Mouse (Mus musculus) cerebellum, adult 18-20 months (tissue): ENCODE results near the gene Vmac.

Source experiments
- DNase-seq, 2 experiments: peaks; one replicate each; pipeline ENCODE4 v3.0.0; 2021

Gene Vmac

DNA sequence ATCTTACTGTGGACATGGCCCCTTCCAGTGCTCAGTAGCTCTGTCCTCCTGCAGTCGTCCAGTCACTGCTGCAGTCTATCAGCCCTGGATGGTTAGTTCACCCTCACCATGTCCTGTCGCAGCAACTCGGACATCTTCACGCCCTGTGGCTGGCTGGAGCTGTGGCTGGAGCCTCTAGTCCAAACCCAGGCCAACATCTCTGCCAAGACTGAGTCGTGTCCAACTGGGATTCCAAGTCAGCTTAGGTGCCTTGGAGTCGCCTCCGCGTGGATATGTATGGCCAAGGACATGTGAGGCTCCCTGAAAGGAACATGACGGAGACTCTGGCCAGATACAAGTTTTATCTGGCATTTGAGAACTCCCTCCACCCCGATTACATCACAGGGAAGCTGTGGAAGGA is 20.4 kb upstream of the Vmac start:
- no peak for DNase-seq

DNA sequence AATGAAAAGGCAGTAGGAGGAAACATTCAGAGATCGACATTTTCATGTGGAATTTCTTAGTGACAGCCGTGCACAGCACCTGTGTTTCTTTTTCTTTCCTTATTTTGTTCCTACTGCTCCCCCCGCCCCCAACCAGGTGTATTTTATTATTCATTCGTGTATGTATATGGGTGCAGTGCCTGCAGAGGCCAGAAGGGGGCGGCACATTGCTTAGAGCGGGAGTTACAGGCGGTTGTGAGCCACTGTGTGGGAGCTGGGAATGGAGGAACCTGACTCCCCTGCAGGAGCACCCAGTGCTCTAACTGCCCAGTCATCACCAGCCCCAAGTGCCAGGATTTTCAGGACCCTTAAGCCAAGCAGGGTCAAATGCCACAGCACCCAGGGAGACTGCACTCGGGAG is 18.7 kb upstream of the Vmac start:
- DNase-seq, result no peak

- DNase-seq, result no peak
These were observed 11.8 kb upstream of the Vmac start for GRCm38 (mm10) chr17:56729656-56730055.

DNA sequence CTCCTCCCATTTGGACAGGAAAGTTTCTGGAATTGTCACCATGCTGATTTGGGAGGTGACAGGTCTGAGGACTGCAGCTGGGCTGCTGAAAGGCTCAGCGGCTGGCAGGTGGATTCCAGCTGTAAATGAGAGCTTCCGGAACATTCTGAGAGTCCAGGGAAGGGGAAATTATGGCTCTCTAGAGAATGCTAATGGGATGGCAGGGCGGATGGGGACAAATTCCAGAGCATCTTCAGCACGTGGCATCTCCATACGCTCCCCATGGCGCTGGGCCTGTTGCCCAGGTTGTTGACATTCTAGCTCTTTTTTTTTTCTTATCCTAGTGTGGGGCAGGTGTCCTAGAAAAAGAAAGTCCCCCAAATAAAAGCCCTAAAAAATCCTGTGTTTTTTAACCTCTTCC is 11.3 kb upstream of the Vmac start:
- peak; percentile 40 to 57 for DNase-seq

- peak in 1 of 2 experiments; percentile 9 for DNase-seq
These were observed 10.3 kb upstream of the Vmac start for GRCm38 (mm10) chr17:56728117-56728516.

GRCm38 (mm10) chr17:56727659-56728058 is 9.8 kb upstream of the Vmac start:
- no peak for DNase-seq

DNA sequence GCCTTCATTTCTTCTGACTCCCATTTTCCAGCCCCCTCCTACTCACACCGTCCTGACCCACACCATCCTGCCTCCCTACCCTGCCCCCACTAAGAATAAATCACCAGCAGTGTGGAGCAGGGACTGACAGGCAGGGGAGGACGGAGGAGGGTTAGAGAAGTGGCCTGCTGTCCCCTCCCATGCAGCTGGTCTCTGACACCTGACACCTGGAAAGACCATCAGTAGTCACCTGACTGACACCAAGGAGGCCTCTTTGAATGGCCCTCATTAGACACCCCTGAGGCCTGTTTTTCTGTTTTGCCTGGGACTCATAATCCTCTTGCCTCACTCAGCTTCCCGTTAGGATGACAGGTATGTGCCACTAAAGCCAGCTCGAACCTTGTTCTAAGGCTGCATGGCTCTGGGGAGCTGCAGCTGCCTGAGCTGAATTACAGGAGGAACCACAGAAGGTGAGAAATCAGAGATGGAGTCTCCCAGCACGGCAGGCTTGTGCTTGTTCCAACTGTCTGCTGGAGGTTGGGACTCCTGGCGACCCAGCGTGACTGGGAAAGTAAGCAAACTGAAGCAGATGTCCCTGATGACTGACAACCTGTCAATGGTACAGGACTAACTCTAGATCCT is 9.3 kb upstream of the Vmac start:
- DNase-seq, result peak in 1 of 2 experiments; percentile 15

DNA sequence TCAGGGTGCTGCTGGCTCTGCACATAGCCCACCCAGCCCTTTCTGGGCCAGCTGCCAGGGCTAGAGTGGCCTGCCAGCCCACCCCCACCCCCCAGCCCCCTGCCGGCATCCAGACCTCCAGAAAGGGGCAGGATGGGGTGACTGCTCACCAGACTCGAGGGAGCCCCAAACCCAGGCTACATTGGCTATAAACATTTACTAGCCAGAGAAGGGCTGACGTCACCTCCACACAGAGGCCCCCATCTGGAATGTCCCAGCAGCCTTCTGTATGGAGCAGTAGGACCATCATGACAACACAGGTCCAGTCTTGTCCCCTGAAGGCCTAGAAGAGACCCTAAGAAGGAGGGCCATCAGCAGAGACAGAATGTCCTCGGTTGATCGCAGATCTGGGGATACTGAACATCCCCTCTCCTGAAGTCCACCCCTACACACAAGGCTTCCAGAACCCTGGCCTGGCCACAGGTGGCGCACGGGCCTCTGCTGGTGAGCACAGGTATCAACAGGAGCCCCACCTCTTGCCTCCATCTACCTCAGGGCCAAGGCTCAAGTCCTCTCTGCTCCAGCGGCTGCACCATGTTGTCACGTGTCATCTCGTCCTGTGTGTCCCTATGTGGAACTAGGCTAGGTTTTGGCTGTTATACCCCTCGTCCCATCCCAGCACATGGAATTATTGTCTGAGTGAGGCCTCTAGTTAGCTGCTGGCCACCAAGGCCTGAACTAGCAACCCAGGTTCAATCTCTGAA is 5.8 kb upstream of the Vmac start:
- DNase-seq, result no peak

- no peak for DNase-seq
These were observed 4.6 kb upstream of the Vmac start for GRCm38 (mm10) chr17:56722441-56722840.

GRCm38 (mm10) chr17:56716655-56717362 is 1.0 kb downstream of the Vmac start:
- DNase-seq, result peak; percentile 93 to 95

- no peak for DNase-seq
These were observed 1.7 kb downstream of the Vmac start for GRCm38 (mm10) chr17:56715914-56716654.

DNA sequence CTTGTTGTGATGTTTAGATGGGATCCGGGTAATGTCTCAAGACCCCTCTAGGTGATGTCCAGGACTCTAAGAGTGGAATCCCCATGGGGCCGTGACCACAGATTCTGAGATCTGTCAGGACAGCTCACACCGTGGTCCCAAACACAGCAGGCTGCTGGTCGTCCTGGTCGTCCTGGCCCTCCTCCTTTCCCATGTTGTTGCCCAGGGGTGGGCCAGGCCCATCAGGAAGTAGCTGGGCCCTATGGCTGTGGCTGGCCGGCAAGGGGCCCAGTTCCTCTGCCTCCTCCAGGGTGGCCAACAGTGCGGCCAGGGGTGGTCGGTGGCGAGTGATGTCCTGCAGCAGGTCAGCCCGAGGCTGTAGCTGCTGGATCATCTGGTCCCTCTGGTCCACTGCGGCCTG is 2.5 kb downstream of the Vmac start:
- DNase-seq, result no peak

GRCm38 (mm10) chr17:56709708-56710107 is 8.1 kb downstream of the Vmac start:
- DNase-seq, result no peak

DNA sequence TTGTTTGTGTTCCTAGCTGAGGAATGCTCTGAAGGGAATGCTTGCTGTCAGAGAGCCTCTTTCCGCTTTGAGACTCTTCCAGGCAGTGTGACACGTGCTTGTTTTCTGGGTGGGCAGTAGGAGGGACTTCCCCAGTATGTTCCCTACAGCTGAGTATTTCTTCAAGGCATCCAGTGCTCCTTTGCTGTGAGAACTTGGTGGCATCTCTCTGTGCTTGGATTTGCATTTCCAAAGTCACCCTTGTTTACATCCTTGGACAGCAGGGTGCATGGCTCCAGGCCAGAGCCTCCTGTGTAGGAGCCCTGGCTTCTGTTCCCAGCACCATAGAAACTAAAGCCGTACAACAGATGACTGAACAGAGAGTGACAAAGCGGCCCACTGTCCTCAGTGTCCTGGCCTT is 9.1 kb downstream of the Vmac start:
- DNase-seq, result no peak

GRCm38 (mm10) chr17:56706515-56706914 is 11.3 kb downstream of the Vmac start:
- no peak for DNase-seq

DNA sequence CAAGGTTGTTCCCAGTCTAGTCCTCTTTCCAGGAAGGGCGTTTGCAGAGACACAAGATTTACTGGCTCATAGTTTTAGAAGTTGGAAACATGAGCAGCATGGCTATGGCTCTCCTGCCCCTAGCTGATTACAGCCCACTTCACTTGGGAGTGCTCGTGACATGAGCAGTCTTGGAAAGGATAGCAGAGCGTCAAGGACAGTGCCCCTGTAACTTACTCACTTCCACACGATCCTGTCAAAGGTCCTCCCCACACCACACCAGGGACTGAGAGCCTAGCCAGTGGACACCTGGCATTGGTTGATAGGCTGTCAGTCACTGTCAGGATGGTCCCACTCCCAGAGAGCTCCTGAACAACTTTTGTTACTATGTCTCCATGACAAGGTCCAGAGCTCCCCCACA is 14.8 kb downstream of the Vmac start:
- DNase-seq, result no peak

DNA sequence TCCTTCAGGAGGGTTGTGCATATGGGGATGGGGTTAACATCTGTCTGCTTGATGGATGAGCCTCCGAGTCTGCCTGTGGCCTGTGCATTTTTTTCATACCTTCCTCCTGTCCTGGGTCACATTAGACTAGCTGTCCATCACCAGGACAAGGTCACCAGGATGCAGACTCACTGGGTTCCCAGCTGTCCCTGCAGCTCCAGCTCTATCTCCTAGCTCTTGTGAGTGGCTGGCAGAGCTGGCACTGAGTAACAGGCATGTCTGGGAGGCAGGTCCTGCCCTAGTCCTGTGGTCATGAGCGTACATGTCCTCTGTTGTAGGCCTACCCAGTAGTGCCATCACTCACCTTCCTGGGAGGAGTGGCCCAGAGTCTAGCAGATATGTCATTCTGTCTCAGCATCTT is 17.4 kb downstream of the Vmac start:
- no peak for DNase-seq

GRCm38 (mm10) chr17:56693851-56694310 is 23.9 kb downstream of the Vmac start:
- DNase-seq, result peak; percentile 89

DNA sequence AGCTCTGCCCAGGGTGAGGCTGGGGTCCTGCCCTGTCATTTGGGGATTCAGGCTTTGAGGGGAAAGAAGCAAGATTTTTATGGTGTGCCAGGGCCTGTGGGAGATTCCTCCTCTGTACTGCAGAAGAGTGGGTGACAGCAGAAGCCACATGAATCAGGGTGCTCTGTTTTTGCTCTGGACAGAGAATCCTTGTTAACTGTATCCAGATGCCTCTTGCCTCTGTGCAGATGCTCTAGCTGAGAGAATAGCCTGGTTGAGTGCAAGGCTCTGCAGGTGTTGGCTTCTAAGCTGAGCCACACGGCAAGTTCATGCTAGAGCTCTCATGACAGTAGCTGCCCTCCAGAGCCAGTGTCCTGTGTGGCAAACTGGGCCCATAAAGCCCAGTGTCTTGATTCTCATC is 24.4 kb downstream of the Vmac start:
- no peak for DNase-seq

DNA sequence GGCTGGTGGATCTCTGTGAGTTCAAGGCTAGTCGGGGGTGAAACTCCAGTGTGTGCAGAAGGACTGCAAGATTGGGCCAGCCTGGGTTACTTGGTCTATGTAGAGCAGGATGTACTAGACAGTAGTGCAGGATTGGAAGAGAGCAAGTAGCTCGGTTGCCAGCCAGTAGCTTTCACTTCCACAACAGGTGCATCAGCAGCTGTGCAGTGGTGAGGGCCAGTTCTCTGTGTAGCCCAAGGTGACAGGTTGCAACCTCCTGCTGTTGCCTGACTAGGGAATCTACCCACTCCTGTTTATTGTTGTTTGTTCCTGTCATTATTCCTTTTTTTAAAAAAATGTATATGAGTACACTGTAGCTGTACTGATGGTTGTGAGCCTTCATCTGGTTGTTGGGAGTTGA is 29.1 kb downstream of the Vmac start:
- no peak for DNase-seq

DNA sequence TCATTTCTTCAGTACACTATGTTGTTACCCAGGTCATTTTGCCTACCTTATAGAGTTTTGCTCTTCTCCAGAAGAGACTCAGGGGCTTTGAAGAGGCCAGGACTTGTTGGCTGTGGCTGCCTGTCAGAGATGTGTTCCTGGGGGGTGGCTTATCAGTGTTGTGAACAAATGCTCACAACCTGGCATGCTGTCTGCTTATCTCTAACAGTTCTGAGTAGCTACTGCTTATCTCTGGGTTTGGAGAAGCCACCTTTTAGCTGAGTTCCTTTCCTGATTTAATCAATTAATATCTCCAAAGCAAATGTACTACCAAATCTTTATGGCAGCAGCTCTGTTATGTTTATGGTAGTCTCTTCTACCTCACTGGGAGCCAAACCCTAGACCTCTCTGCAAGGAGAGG is 29.8 kb downstream of the Vmac start:
- DNase-seq, result no peak

DNA sequence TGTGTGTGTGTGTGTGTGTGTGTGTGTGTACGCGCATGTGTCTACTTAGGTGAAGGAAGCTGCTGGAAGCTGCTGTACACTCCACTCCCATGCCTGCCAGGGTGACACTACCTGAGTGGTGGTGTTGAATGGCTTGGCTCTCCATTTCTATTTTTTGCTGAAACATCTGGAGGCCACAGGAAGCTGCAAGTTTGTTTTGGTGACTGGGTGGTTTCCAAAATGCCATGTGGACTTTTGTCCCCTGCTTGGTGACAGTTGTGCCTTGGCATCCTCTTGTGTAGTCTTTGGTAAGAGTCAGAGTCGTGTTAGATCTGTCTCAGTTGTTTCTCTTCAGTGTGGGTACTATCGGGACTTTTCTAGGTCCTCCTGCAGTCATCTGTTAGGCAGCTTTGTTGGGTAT is 31.0 kb downstream of the Vmac start:
- no peak for DNase-seq

DNA sequence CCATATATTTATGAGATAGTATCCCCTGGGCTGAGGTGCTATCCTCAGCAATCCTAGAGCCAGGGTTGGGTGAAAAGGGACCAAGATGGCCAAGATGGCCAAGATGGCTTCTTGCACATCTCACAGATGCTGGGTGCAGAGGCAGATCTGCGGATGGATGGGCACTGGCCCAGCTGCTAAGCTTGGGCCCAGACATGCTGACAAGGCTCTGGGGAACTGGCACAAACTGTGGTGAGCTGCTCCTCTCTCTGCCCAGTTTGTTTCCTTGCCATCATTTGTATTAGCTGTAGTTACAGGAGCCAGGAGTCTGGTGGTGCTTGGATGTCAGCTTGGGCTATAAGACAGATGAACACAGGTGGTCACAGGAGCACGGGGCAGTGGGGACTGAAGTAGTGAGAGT is 33.2 kb downstream of the Vmac start:
- no peak for DNase-seq
